18 mouse cellular contexts compared by ENCODE assay signal in genomic region chr4:62393459-62393858, GRCm38 (mm10). TPM values are rescaled to one million over a fixed set of nuclear protein-coding genes. Genes with fewer than 3 reads are reported as not detected.
A peak's percentile ranks its signal among the peaks of the same experiment; 100 is the strongest.
DNase-seq lines count a peak whose midpoint lies in the region; ATAC-seq and TF ChIP-seq lines count a peak whose summit lies in the region.
"Had no signal": no experiment of that assay in that cellular context is flagged by ENCODE, and none has a peak within 500 bp of the region (broad histone marks: within the 10 kb centered on the region; RNA-seq: fewer than 3 reads in every experiment).

No protein-coding gene starts in this region.

- ATAC-seq in forebrain, embryonic 14.5 days, result no peak
- no peak for ATAC-seq in megakaryocyte progenitor cell, adult 5-6 weeks (replicated peaks; ENCODE audit: poor library complexity)
- ATAC-seq: liver, postnatal 0 days had no signal

- intact Hi-C loops in gastrocnemius, postnatal 36 days (cut with DNase I), result no loop called here

- H3K27ac ChIP-seq in ES-E14 (ENCODE audit: insufficient read depth, low read depth, low read length, poor library complexity, severe bottlenecking), result peak overlapping the region; percentile 18; the same call in 1 of the 2 replicates
- 0 out of 2 replicates have a peak overlapping the region, but pooled peaks have one; percentile 17 for H3K27ac ChIP-seq in forebrain, embryonic 14.5 days (ENCODE audit: low read depth, low read length)
- H3K27ac ChIP-seq: embryonic facial prominence, embryonic 15.5 days had no signal

- no peaks in the 10 kb centered on the region for H3K27me3 ChIP-seq in forebrain, embryonic 14.5 days (replicated peaks; ENCODE audit: control insufficient read depth, insufficient read depth, low read length)
- H3K27me3 ChIP-seq: embryonic facial prominence, embryonic 15.5 days had no signal

- in situ Hi-C loops in ES-E14 (cut with MboI; ENCODE audit: low sequenced_read_pairs in 2 of 2, unreplicated experiment in 2 of 2), result no loop called here

- no peak overlapping the region for H3K4me3 ChIP-seq in ES-E14 (ENCODE audit: insufficient read depth in 1 of 2, low read depth in 1 of 2, low read length in 2 of 2, poor library complexity in 1 of 2, severe bottlenecking in 1 of 2)
- no peak overlapping the region for H3K4me3 ChIP-seq in forebrain, embryonic 14.5 days (ENCODE audit: low read depth, low read length)
- H3K4me3 ChIP-seq: embryonic facial prominence, embryonic 15.5 days had no signal

- WGBS in forebrain, embryonic 14.5 days, result 37% methylated on average over 6 of the region's 6 CpGs

- TF ChIP-seq CTCF in brain, embryonic 14.5 days (IDR thresholded peaks at IDR 0.05; ENCODE audit: borderline replicate concordance, extremely low read depth, insufficient read depth, insufficient read length), result no peak

- no peak for TF ChIP-seq POLR2A in brain, embryonic 14.5 days (IDR thresholded peaks at IDR 0.05; ENCODE audit: borderline replicate concordance, extremely low read depth, insufficient read depth, insufficient read length, poor library complexity, severe bottlenecking)

- peak overlapping the region; percentile 15; the same call in 1 of the 2 replicates for H3K9ac ChIP-seq in ES-E14 (ENCODE audit: insufficient read depth, low read depth, low read length, poor library complexity, severe bottlenecking)
- H3K9ac ChIP-seq in forebrain, embryonic 14.5 days (ENCODE audit: low read length), result no peak overlapping the region
- H3K9ac ChIP-seq: embryonic facial prominence, embryonic 15.5 days; liver, postnatal 0 days had no signal

- no peaks in the 10 kb centered on the region for H3K9me3 ChIP-seq in ES-E14 (ENCODE audit: control insufficient read depth, insufficient read depth, low read depth, low read length)
- H3K9me3 ChIP-seq in forebrain, embryonic 14.5 days (replicated peaks; ENCODE audit: control insufficient read depth, low read length), result no peaks in the 10 kb centered on the region
- H3K9me3 ChIP-seq: embryonic facial prominence, embryonic 15.5 days had no signal

- no peak overlapping the region for H3K4me2 ChIP-seq in forebrain, embryonic 14.5 days (ENCODE audit: low read length)
- H3K4me2 ChIP-seq: embryonic facial prominence, embryonic 15.5 days had no signal

- peak; percentile 31 for DNase-seq in kidney, adult 9 months
- no peak for DNase-seq in kidney, postnatal 14 days
- no peak for DNase-seq in ES-E14 (ENCODE audit: low read depth, low spot score)
- DNase-seq in brain, embryonic 14.5 days (ENCODE audit: low read depth), result peak; percentile 39
- no peak for DNase-seq in forebrain, embryonic 14.5 days (ENCODE audit: low spot score)
- DNase-seq in thymus, adult 18-20 months, result no peak
- no peak for DNase-seq in gastrocnemius, postnatal 36 days
- DNase-seq: adrenal gland, adult 8-10 months; cerebellum, postnatal 14 days; gastrocnemius, postnatal 10 days; heart, postnatal 10 days; liver, postnatal 0 days; thymus, postnatal 4 days had no signal

- no peaks in the 10 kb centered on the region; a peak in 2 of 4 replicates for H3K4me1 ChIP-seq in ES-E14 (ENCODE audit: control insufficient read depth in 2 of 2, insufficient read depth in 2 of 2, low read length in 2 of 2, poor library complexity in 1 of 2)
- no peaks in the 10 kb centered on the region for H3K4me1 ChIP-seq in forebrain, embryonic 14.5 days (ENCODE audit: control insufficient read depth, insufficient read depth, low read length)
- H3K4me1 ChIP-seq: embryonic facial prominence, embryonic 15.5 days had no signal

- peaks cover 14% of the 10 kb centered on the region for H3K36me3 ChIP-seq in ES-E14 (ENCODE audit: control insufficient read depth, insufficient read depth, low read length, poor library complexity, severe bottlenecking)
- peaks cover 79% of the 10 kb centered on the region for H3K36me3 ChIP-seq in forebrain, embryonic 14.5 days (ENCODE audit: control insufficient read depth, insufficient read depth, low read length)

TF ChIP-seq in ES-E14, 5 proteins besides CTCF, POLR2A, EP300 and RAD21:
- no peak for TF ChIP-seq MAFK (IDR thresholded peaks at IDR 0.05; ENCODE audit: insufficient read depth, low read depth, low read length)
- TF ChIP-seq ZC3H11A (IDR thresholded peaks at IDR 0.05; ENCODE audit: borderline replicate concordance, low read depth, low read length), result no peak
- TF ChIP-seq ZNF384 (IDR thresholded peaks at IDR 0.05; ENCODE audit: low read depth, low read length), result no peak
- no peak for TF ChIP-seq CHD2 (IDR thresholded peaks at IDR 0.05; ENCODE audit: low read depth, low read length)
- no peak for TF ChIP-seq HCFC1 (IDR thresholded peaks at IDR 0.05; ENCODE audit: borderline replicate concordance, insufficient read depth, low read length)

RNA-seq across cellular contexts. Expression of gene Cdc26, which starts 15.0 kb away (rescaled TPM):
- 39.0 and 69.1 TPM in 2 replicates for total RNA-seq in ES-E14 (2012; rRNA removed)
- polyA plus RNA-seq in brain, embryonic 14.5 days (2012; rRNA removed), result 84.0 and 92.6 TPM in 2 replicates
- 140 and 149 TPM in 2 replicates for polyA plus RNA-seq in forebrain, embryonic 14.5 days (2014; fragmentation: Nextera tagmentation; extraction: Ambion mirVana)
- total RNA-seq in megakaryocyte progenitor cell, adult 5-6 weeks (2015), result 166 and 206 TPM in 2 replicates
- 134 and 150 TPM in 2 replicates for total RNA-seq in megakaryocyte progenitor cell, adult 5-6 weeks (2017)
- total RNA-seq in gastrocnemius, postnatal 36 days (2021), result 10 to 100 TPM; 40.2 to 45.3 TPM

RNA-seq across cellular contexts. Expression of gene Prpf4, which starts 15.1 kb away (rescaled TPM):
- total RNA-seq in ES-E14 (2012; rRNA removed), result 27.6 and 32.6 TPM in 2 replicates
- polyA plus RNA-seq in brain, embryonic 14.5 days (2012; rRNA removed), result 23.4 and 26.7 TPM in 2 replicates
- 16.4 and 16.6 TPM in 2 replicates for polyA plus RNA-seq in forebrain, embryonic 14.5 days (2014; fragmentation: Nextera tagmentation; extraction: Ambion mirVana)
- 14.8 and 16.7 TPM in 2 replicates for total RNA-seq in megakaryocyte progenitor cell, adult 5-6 weeks (2015)
- 14.4 and 15.9 TPM in 2 replicates for total RNA-seq in megakaryocyte progenitor cell, adult 5-6 weeks (2017)
- total RNA-seq in gastrocnemius, postnatal 36 days (2021), result 10 to 100 TPM; 13.3 to 16.1 TPM

RNA-seq across cellular contexts. Expression of gene Slc31a1, which starts 32.9 kb away (rescaled TPM):
- 27.9 and 30.7 TPM in 2 replicates for total RNA-seq in ES-E14 (2012; rRNA removed)
- 30.0 and 32.3 TPM in 2 replicates for polyA plus RNA-seq in brain, embryonic 14.5 days (2012; rRNA removed)
- 43.9 and 44.9 TPM in 2 replicates for polyA plus RNA-seq in forebrain, embryonic 14.5 days (2014; fragmentation: Nextera tagmentation; extraction: Ambion mirVana)
- total RNA-seq in megakaryocyte progenitor cell, adult 5-6 weeks (2015), result 19.3 and 22.3 TPM in 2 replicates
- 18.4 and 18.9 TPM in 2 replicates for total RNA-seq in megakaryocyte progenitor cell, adult 5-6 weeks (2017)
- 10 to 100 TPM; 10.2 to 10.3 TPM for total RNA-seq in gastrocnemius, postnatal 36 days (2021)

RNA-seq across cellular contexts. Expression of gene Fkbp15, which starts 33.1 kb away (rescaled TPM):
- total RNA-seq in ES-E14 (2012; rRNA removed), result 20.3 and 20.7 TPM in 2 replicates
- polyA plus RNA-seq in brain, embryonic 14.5 days (2012; rRNA removed), result 22.3 and 22.4 TPM in 2 replicates
- polyA plus RNA-seq in forebrain, embryonic 14.5 days (2014; fragmentation: Nextera tagmentation; extraction: Ambion mirVana), result 15.7 and 18.6 TPM in 2 replicates
- total RNA-seq in megakaryocyte progenitor cell, adult 5-6 weeks (2015), result 22.1 and 24.8 TPM in 2 replicates
- 41.4 and 49.9 TPM in 2 replicates for total RNA-seq in megakaryocyte progenitor cell, adult 5-6 weeks (2017)
- 10 to 100 TPM; 11.4 to 11.6 TPM for total RNA-seq in gastrocnemius, postnatal 36 days (2021)

RNA-seq across cellular contexts. Expression of gene Rnf183, which starts 41.6 kb away (rescaled TPM):
- total RNA-seq in ES-E14 (2012; rRNA removed), result 0.89 TPM in 1 of 2 replicates, not detected in the other
- 0.96 and 1.2 TPM in 2 replicates for polyA plus RNA-seq in brain, embryonic 14.5 days (2012; rRNA removed)
- polyA plus RNA-seq in forebrain, embryonic 14.5 days (2014; fragmentation: Nextera tagmentation; extraction: Ambion mirVana), result not detected in 2 replicates
- not detected in 2 replicates for total RNA-seq in megakaryocyte progenitor cell, adult 5-6 weeks (2015)
- not detected in 2 replicates for total RNA-seq in megakaryocyte progenitor cell, adult 5-6 weeks (2017)
- not detected for total RNA-seq in gastrocnemius, postnatal 36 days (2021)
- total RNA-seq: gastrocnemius, postnatal 10 days; heart, postnatal 10 days; layer of hippocampus, postnatal 14 days; left cerebral cortex, postnatal 36 days; monocyte, adult 5-6 weeks had no signal
- polyA plus RNA-seq: liver, postnatal 0 days had no signal

Comparison
In these comparisons a context has a peak if more than half of its experiments do, and no peak if none do; other contexts are left out.
1. DNase-seq: peak in kidney, adult 9 months (single experiment) and brain, embryonic 14.5 days (single experiment); none in kidney, postnatal 14 days (single experiment), ES-E14 (single experiment), forebrain, embryonic 14.5 days (single experiment), thymus, adult 18-20 months (0 of 2) and gastrocnemius, postnatal 36 days (0 of 2).